Mouse (Mus musculus) stomach, embryonic 15.5 days (tissue): ENCODE results near the gene Utp11. TPM values are rescaled to one million over a fixed set of nuclear protein-coding genes. Genes with fewer than 3 reads are reported as not detected.
"Not testable (repeated sequence)": the region's sequence is repeated elsewhere in the genome, so short reads cannot be mapped to it uniquely, and the experiment has no call there.

Experiments
- ATAC-seq: fragments of 200-750 bp; cut with Nextera tagmentation; 2 replicates; pipeline ENCODE4 v1.8.0; 2017; ENCODE audit warnings: low read depth, moderate number of reproducible peaks, moderate TSS enrichment; ENCODE audit not compliant: insufficient read depth, low FRiP score
- H3K27ac ChIP-seq: fragments of 300-500 bp; sonication (generic); 2 replicates; pipeline ENCODE4 v1.5.1; 2015; ENCODE audit warnings: mild to moderate bottlenecking, inconsistent platforms
- H3K27me3 ChIP-seq: fragments of 300-500 bp; sonication (generic); replicated peaks from 2 replicates; pipeline ENCODE4 v1.6.1; 2015; ENCODE audit warnings: inconsistent platforms
- H3K36me3 ChIP-seq: fragments of 300-500 bp; sonication (generic); 2 replicates; pipeline ENCODE4 v1.6.1; 2015; ENCODE audit warnings: inconsistent platforms
- H3K4me1 ChIP-seq: fragments of 300-500 bp; sonication (generic); 2 replicates; pipeline ENCODE4 v1.6.1; 2015; ENCODE audit warnings: inconsistent platforms
- H3K4me2 ChIP-seq: fragments of 300-500 bp; sonication (generic); 2 replicates; pipeline ENCODE4 v1.6.1; 2015; ENCODE audit warnings: mild to moderate bottlenecking, inconsistent platforms
- H3K4me3 ChIP-seq: fragments of 300-500 bp; sonication (generic); replicated peaks from 2 replicates; pipeline ENCODE4 v1.5.1; 2015; ENCODE audit warnings: inconsistent platforms
- H3K9ac ChIP-seq: fragments of 300-500 bp; sonication (generic); 2 replicates; pipeline ENCODE4 v1.6.1; 2015; ENCODE audit warnings: inconsistent platforms
- H3K9me3 ChIP-seq: fragments of 300-500 bp; sonication (generic); 2 replicates; pipeline ENCODE4 v1.6.1; 2016; ENCODE audit warnings: inconsistent platforms
- WGBS: fragments of 180-500 bp; shearing (Covaris S2); methylation state at CpG from one replicate; pipeline ENCODE4 v1.1.7; 2015; 5-methylcytosine and 5-hydroxymethylcytosine counted together
- polyA plus RNA-seq: library from polyadenylated mRNA; unstranded; fragments of >200 nt; fragmentation: Nextera tagmentation; extraction: Ambion mirVana; gene quantifications from 2 replicates; pipeline ENCODE4 v1.2.1, GENCODE M21; 2015

Gene Utp11
- polyA plus RNA-seq = 79.4 and 82.1 TPM in 2 replicates

DNA sequence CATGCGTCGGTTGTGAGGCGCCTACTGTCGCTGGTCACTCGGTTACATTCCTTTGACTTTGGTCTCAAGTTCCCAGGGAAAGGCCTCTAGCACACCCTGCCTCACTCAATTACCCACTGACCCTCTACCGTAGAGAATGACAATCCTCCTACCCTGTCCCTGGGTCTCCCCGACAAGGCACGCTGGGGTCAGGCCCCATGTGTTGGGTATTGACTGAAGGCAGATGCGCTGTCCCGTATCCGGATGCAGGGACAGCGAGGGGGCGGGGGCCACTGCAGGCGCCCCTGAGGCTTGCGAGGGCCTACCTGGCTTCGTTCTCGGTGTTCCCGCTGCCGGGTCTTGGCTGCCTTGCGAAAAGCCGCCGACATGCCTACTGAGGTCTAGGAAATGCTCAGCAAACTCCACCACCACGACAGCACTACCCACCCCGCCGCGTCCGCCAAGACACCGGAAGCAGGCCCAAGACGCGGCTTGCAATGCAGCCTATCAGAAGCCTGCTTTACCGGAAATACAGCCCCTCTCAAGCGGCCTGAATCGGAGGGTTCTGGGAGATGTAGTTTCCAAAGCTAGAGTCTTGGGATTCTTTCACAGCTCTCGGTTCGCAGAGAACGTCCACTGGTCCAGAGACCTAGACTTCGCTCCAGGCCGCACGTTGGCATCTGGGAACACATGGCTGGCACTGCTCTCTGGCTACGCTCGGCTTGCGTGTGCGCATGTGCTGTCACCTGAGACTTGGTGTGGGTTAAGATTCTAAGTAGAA lies at the start of gene Utp11:
Utp11 (minus strand) TSS at position 466 of the 760 bp plus-strand sequence.
- WGBS = under 1% methylated on average over 43 of the region's 43 CpGs
- peak; percentile 95 for ATAC-seq
- Histone ChIP-seq H3K4me2 (peak within 1 kb of the TSS; percentile 66), H3K9ac (peak within 1 kb of the TSS; percentile 71), H3K4me1 (peaks cover 12% of the 10 kb centered on the region; the same call in 1 of the 2 replicates), H3K36me3 (no peaks in the 10 kb centered on the region), H3K4me3 (peak within 1 kb of the TSS; percentile 61), H3K27me3 (no peaks in the 10 kb centered on the region), H3K9me3 (no peaks in the 10 kb centered on the region), H3K27ac (peak within 1 kb of the TSS; percentile 62)

GRCm38 (mm10) chr4:124742839-124743238 lies 49.4 kb upstream of the Utp11 start:
- Histone ChIP-seq H3K36me3 (0 out of 2 replicates have a peak, but pooled peaks cover 5% of the 10 kb centered on the region), H3K4me2 (no peak overlapping the region), H3K9ac (no peak overlapping the region), H3K9me3 (no peaks in the 10 kb centered on the region), H3K4me3 (no peak overlapping the region), H3K27ac (no peak overlapping the region), H3K4me1 (peaks cover 4% of the 10 kb centered on the region; the same call in 1 of the 2 replicates), H3K27me3 (no peaks in the 10 kb centered on the region)
- ATAC-seq = no peak
- WGBS = 87% methylated on average over 11 of the region's 11 CpGs

- H3K4me2 ChIP-seq = peak within 1 kb of the TSS; percentile 73
- peak; percentile 89 for ATAC-seq
- H3K27me3 ChIP-seq = no peaks in the 10 kb centered on the region
- H3K27ac ChIP-seq = peak within 1 kb of the TSS; percentile 36
- no peaks in the 10 kb centered on the region for H3K9me3 ChIP-seq
- peak within 1 kb of the TSS; percentile 67 for H3K4me3 ChIP-seq
- WGBS = 12% methylated on average over 25 of the region's 25 CpGs
- no peaks in the 10 kb centered on the region for H3K36me3 ChIP-seq
- peak within 1 kb of the TSS; percentile 54 for H3K9ac ChIP-seq
- peaks cover 4% of the 10 kb centered on the region; the same call in 1 of the 2 replicates for H3K4me1 ChIP-seq
These were observed 48.3 kb upstream of the Utp11 start, which contains the start of gene Inpp5b for GRCm38 (mm10) chr4:124741376-124742343. Gene Inpp5b (plus strand): TSS chr4:124741850.

- H3K27ac ChIP-seq = no peak overlapping the region
- H3K27me3 ChIP-seq = no peaks in the 10 kb centered on the region
- WGBS = 56% methylated on average over 1 of the region's 1 CpGs
- no peak overlapping the region for H3K4me2 ChIP-seq
- ATAC-seq = no peak
- H3K4me3 ChIP-seq = no peak overlapping the region
- no peaks in the 10 kb centered on the region for H3K9me3 ChIP-seq
- H3K36me3 ChIP-seq = no peaks in the 10 kb centered on the region
- peaks cover 4% of the 10 kb centered on the region; the same call in 1 of the 2 replicates for H3K4me1 ChIP-seq
- H3K9ac ChIP-seq = no peak overlapping the region
These were observed 45.4 kb upstream of the Utp11 start for GRCm38 (mm10) chr4:124738783-124739182.

- H3K4me2 ChIP-seq = no peak overlapping the region
- H3K4me3 ChIP-seq = no peak overlapping the region
- H3K27ac ChIP-seq = no peak overlapping the region
- peaks cover 4% of the 10 kb centered on the region; the same call in 1 of the 2 replicates for H3K4me1 ChIP-seq
- no peak overlapping the region for H3K9ac ChIP-seq
- ATAC-seq = no peak
- 0 out of 2 replicates have a peak, but pooled peaks cover 6% of the 10 kb centered on the region for H3K36me3 ChIP-seq
- no peaks in the 10 kb centered on the region for H3K27me3 ChIP-seq
- 50% methylated on average over 4 of the region's 4 CpGs for WGBS
- no peaks in the 10 kb centered on the region for H3K9me3 ChIP-seq
These were observed 44.6 kb upstream of the Utp11 start for GRCm38 (mm10) chr4:124738013-124738412.

GRCm38 (mm10) chr4:124737486-124737885 lies 44.1 kb upstream of the Utp11 start:
- Histone ChIP-seq H3K4me3 (no peak overlapping the region), H3K27ac (no peak overlapping the region), H3K4me1 (peaks cover 4% of the 10 kb centered on the region; the same call in 1 of the 2 replicates), H3K9me3 (no peaks in the 10 kb centered on the region), H3K4me2 (no peak overlapping the region), H3K9ac (no peak overlapping the region), H3K36me3 (peaks cover 11% of the 10 kb centered on the region; the same call in 1 of the 2 replicates), H3K27me3 (no peaks in the 10 kb centered on the region)
- no peak for ATAC-seq
- WGBS = 63% methylated on average over 5 of the region's 5 CpGs

DNA sequence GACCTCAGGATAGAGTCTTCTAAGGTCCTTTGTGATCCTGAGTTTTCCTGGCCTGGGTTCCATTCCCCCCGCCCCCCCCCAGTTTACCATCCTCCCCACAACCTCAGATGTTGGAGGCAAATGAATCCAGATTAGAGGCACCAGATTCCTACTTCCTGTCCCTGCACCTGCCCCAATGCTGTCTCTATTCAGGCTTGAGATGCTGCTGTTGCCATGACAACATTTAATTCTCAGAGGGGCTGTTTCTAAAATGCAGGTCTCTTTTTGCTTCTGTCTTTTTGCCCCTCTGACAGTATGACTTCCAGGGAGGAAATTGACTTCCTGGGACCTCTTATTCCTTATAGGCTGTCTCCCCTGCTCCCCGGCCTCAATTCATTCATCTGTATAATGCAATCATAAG lies 43.6 kb upstream of the Utp11 start:
- no peak overlapping the region for H3K9ac ChIP-seq
- H3K4me3 ChIP-seq = no peak overlapping the region
- H3K36me3 ChIP-seq = peaks cover 15% of the 10 kb centered on the region
- H3K27me3 ChIP-seq = no peaks in the 10 kb centered on the region
- no peak overlapping the region for H3K4me2 ChIP-seq
- ATAC-seq = no peak
- H3K4me1 ChIP-seq = no peaks in the 10 kb centered on the region
- WGBS = 57% methylated on average over 2 of the region's 2 CpGs
- H3K27ac ChIP-seq = no peak overlapping the region
- no peaks in the 10 kb centered on the region for H3K9me3 ChIP-seq

GRCm38 (mm10) chr4:124726121-124726520 lies 32.7 kb upstream of the Utp11 start:
- Histone ChIP-seq H3K9me3 (no peaks in the 10 kb centered on the region), H3K27me3 (no peaks in the 10 kb centered on the region), H3K4me3 (no peak overlapping the region), H3K27ac (no peak overlapping the region), H3K9ac (no peak overlapping the region), H3K4me1 (no peaks in the 10 kb centered on the region), H3K4me2 (no peak overlapping the region), H3K36me3 (peaks cover 65% of the 10 kb centered on the region)
- no peak for ATAC-seq
- 94% methylated on average over 6 of the region's 6 CpGs for WGBS

DNA sequence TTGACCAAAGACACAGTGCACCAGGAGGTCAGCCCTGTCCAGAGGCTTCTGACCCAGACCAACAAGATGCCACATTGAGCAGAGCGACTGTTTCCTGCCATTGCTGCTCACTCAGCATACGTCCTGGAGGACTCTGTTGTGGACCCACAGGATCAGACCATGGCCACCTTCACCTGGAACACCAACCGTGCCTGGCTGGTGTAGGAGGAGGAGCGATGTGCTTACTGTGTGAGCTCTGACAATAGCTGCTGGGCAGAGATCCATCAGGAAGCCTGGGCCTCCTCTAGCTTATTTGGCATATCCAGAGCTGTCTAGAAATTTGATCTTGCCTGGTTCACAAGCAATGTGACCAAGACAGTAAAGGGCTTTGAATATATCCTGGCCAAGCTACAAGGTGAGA lies 25.7 kb upstream of the Utp11 start:
- WGBS = 91% methylated on average over 4 of the region's 4 CpGs
- H3K27me3 ChIP-seq = no peaks in the 10 kb centered on the region
- no peak overlapping the region for H3K27ac ChIP-seq
- H3K4me3 ChIP-seq = no peak overlapping the region
- no peaks in the 10 kb centered on the region for H3K9me3 ChIP-seq
- no peak overlapping the region for H3K4me2 ChIP-seq
- no peak for ATAC-seq
- H3K36me3 ChIP-seq = peaks cover 51% of the 10 kb centered on the region
- peaks cover 10% of the 10 kb centered on the region for H3K4me1 ChIP-seq
- H3K9ac ChIP-seq = no peak overlapping the region

DNA sequence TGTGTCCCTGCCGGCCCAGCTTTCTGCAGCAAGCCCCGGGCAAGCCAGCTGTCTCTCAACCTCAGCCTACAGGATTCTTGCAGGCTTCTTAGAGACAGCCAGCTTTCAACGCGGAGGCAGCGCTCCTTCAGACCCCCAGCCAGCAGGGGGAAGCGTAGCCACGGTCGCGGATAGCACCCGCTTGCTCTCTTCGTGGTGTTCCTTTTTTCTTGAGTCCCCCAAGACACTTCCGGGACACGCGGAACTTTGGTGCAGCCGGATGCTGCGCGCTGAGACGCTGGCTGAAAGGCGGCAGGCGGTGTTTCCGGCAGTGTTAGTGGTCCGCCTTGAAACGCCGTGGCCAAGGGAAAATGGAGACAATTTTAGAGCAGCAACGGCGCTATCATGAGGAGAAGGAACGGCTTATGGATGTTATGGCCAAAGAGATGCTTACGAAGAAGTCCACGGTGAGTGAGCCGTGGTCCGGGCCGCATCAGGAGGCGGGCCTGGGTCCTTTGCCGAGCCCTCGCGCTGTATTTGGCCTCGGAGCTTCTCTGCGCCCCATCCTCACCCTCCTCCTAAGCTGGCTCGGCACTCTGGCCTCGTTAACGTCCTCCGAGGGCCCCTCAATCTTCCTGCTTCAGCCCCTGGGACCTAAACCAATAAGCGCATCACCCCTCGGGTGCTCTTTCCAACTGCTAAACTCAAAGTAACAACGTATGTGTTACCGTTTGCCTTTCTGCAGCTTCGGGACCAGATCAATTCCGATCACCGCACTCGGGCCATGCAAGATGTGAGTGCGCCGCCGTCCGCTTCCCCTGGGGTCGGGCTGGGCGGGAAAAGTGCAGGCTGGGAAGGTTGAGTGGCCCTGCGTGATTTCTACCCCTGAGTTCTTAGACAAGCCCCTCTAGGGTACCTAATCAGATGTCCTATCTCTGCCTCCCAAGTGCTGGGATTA lies 21.4 kb upstream of the Utp11 start, which contains the start of gene Sf3a3:
Sf3a3 (plus strand) TSS at position 232 of the 937 bp plus-strand sequence.
- Histone ChIP-seq H3K9ac (peak within 1 kb of the TSS; percentile 94), H3K4me1 (peaks cover 17% of the 10 kb centered on the region), H3K9me3 (no peaks in the 10 kb centered on the region), H3K27me3 (no peaks in the 10 kb centered on the region), H3K4me3 (peak within 1 kb of the TSS; percentile 85), H3K27ac (peak within 1 kb of the TSS; percentile 63), H3K4me2 (peak within 1 kb of the TSS; percentile 78), H3K36me3 (peaks cover 24% of the 10 kb centered on the region)
- ATAC-seq = peak; percentile 91
- under 1% methylated on average over 57 of the region's 57 CpGs for WGBS

GRCm38 (mm10) chr4:124713850-124714249 lies 20.4 kb upstream of the Utp11 start:
- not testable (repeated sequence) for H3K4me3 ChIP-seq
- WGBS = 71% methylated on average over 5 of the region's 5 CpGs

More at GRCm38 (mm10) chr4:124713850-124714249, 20.4 kb upstream of the Utp11 start:
- H3K4me2 ChIP-seq, H3K9ac ChIP-seq, H3K27me3 ChIP-seq, H3K9me3 ChIP-seq, H3K27ac ChIP-seq, ATAC-seq: not testable (repeated sequence)
- Histone ChIP-seq H3K4me1 (peaks cover 25% of the 10 kb centered on the region), H3K36me3 (peaks cover 15% of the 10 kb centered on the region)
